Mouse (Mus musculus) lung, postnatal 4 days (tissue): ENCODE results near the gene Fbxo48.

ENCODE experiments used
- DNase-seq, 2 experiments: peaks; one replicate each; pipeline ENCODE4 v3.0.0; 2021

Gene Fbxo48

DNA sequence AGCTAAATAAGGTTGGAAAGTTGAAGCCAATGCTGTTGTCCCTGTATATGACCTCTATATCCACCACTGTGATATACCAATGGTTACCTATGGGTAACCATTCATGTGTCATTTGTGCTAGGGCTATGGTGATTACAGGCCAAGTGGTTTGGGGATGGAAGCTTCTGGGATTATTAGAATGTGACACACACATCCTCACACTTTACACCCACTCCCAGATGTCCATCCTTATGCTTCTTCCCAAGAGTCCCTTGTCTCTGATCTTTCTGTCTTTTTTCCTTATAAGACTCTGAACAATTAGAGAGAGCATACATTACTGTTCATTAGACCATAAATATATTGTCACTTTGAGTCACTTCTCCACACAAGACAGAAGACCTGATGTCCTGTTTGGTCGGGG lies 21.9 kb downstream of the Fbxo48 start:
- DNase-seq, result no peak

DNA sequence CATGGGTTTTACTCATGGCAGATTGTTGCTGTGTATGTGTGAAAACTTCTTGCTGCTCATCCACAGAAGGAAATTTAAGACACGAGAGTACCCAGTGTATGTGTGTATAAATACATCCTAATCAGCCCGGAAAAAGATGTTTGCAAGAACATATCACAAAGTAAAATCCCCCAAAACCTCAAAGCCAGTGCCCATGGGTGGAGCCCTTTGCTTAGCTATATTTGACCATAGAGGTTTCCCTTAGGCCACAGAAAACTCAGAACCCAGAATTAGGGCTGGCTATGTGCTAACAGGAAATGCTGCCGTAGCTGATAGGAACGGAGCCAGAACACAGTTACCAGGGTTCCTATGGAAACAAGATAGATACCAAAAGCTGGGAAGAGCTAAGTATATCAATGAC lies 25.8 kb downstream of the Fbxo48 start:
- peak; percentile 23 to 34 for DNase-seq

GRCm38 (mm10) chr11:16977611-16978010 lies 26.4 kb downstream of the Fbxo48 start:
- no peak for DNase-seq

DNA sequence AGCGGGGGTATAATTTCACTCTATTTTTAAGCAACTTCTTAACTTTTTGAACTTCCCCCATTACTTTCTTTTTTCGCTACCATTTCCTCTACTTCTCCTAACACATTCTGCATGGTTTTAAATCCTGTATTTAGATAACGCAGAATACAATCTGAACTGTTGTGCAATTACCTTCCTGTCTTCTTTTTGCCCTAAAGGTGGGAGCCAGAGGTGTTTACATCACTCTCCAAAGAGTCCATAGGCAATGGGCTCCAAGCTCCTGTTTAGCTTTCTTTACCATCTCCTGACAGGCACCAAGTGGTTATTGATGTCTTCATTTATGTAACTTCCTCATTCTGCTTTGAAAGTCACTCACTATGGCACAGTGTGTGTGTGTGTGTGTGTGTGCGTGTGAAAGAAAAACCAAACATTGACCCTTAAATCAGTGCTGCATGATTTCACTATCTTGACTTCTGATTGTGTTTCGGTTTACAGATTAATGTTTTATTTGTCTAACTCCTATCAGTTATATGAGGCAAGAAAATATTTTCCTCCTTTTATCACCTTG lies 27.1 kb downstream of the Fbxo48 start:
- no peak for DNase-seq

- no peak for DNase-seq
Measured at GRCm38 (mm10) chr11:16986550-16987187, 35.5 kb downstream of the Fbxo48 start.

DNA sequence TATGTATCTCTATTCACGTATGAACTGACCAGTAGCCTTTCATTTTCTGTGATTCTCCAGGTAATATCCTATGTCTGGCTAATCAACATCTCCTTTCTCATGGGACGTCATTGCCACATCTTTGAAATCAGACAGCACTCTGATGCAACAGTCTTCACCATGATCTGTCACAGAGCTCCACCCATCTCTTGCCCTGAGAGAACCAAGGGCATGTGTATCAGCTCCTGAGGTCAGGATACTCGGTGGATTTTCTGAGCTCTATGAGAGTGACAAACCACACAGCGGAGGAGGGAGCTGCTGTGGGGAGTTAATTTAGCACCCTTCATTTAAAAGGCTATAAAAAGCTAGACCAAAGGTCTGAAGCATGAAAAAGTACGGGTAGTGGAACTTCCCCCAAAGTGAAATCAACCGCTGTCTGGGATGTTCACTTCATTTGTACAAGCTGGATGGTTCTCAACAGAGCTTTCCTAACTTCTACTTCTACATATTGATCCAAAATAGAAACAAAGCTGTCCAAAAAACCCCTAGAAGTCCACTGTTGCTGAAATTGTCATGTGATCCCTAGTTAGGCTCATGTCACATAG lies 36.7 kb downstream of the Fbxo48 start:
- DNase-seq, result peak in 1 of 2 experiments; percentile 20

GRCm38 (mm10) chr11:16989885-16990284 lies 38.7 kb downstream of the Fbxo48 start:
- DNase-seq, result no peak

GRCm38 (mm10) chr11:16992880-16993279 lies 41.7 kb downstream of the Fbxo48 start:
- DNase-seq, result no peak

DNA sequence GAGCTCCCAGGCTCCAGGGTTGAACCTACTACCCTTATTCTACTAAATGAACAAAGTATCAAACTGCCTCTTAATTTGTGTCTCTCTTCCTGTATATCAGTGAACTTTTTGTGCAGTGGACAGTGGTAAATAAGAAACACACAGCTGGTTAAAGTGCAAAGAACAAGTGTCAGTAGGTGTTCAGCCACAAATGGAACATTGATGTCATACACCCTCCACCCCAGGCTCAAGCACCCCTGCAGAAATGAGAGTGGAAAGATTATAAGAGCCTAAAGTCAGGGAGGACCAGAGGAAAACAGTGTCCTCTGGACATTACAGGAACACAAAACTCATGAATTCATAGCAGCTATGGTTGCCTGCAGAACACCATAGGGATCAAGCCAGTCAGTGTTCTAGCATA lies 45.6 kb downstream of the Fbxo48 start:
- no peak for DNase-seq

GRCm38 (mm10) chr11:16997465-16997864 lies 46.3 kb downstream of the Fbxo48 start:
- DNase-seq, result no peak

DNA sequence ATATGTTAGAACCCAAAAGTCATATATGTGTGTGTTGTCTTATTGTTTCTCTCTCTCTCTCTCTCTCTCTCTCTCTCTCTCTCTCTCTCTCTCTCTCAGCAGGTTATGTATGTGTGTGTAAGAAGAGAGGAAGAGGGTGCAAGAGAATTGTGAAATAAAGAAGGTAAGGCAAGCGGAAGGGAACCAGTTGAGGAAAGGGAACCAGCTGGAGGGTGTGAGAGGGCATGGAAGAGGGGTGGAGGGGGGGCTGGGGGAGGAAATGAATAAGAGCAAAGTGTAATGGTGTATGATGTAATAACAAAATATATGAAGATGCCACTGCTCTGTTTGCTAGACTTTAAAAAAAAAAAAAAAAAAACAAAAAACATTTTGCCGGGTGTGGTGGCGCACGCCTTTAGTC lies 48.2 kb downstream of the Fbxo48 start:
- peak in 1 of 2 experiments; percentile 2 for DNase-seq

GRCm38 (mm10) chr11:16999933-17000332 lies 48.8 kb downstream of the Fbxo48 start:
- no peak for DNase-seq

DNA sequence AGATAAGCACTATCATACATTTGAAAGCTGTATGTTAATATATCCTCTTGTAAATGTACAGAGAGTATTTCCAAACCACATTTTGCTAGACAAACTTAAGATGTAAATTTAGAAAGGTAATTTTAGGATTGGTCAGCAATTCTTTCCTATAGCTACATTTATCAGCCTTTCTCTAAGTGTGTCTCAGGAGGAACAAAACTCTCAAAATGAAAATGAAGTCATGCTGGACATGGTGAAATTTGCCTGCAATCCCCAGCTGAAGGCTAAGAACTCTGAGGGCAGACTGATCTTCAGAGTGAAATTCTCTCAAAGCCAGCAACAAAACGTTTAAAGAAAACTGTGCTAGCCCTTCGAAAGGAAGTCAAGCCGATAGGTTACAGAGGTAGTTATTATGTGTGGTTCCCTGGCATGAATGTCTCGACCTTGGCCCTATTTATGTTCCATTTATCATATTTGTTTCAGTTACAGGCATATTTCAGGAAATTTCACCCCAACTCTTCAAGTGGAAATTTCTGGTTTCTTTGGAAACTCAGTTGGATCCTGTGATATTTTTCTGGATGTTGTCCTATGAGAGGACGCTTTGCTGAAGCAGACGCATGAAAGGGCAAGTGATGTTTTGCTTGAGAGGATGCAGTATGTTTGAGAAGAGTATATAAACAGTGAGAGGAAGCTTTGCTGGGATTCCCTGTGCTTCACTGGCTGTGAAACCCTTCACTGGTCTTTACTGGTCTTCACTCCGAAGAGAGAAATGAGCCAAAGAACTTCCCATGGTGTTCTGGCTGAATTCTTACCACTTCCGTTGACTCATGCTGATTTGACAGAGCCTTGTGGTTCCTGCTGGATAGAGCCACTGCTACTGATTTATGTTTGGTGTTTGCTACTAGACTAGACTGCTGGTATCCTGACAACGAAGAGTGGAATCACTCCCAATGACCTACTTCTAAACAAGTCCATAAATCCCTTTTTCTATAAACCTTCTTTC lies 49.5 kb downstream of the Fbxo48 start:
- peak in 1 of 2 experiments; percentile 3 for DNase-seq

DNA sequence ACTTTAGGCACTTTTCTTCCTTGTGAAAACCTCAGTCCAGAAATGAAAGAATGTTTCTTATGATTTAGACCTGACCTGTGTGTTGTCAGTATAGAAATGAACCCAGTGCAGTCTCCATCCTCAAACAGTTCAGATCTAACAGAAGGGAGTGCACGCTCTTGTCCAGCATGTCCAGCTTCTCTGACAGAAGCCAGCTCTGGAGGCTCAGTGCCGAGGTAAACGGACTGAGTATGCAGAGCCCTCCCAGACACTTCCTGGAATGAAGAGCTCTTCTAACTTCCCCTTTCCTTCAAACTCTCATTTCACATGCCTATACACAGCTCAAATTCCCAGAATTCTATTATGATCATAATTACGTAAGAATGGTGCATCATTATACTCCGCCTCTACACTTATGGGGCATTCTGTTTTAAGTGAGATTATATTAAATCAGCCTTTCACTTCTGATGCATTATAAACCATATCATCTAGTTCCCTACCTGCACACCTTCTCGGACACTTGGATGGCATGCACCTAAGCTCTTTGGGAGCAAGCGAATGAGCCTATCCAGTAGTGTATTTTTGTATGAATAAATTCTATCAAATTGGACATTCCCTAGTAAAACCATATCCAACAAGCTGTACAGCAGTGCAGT lies 51.7 kb downstream of the Fbxo48 start:
- peak in 1 of 2 experiments; percentile 6 for DNase-seq

DNA sequence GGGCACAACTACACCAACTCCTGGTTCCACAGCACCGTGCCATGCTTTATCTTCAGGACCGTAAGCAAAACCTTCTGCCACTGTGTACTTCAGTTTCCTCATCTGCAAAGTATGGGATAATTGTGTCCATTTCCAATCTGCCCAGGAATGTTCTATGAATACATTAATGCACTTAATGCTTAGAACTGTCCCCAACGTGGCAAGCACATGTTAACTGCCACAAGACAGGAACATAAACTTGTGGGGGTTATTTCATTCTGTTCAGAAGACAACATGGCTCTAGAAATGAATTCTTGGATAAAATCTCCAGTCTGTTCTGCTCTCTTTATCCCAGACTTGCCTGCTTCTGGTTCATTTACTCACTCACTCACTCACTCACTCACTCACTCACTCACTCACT lies 52.6 kb downstream of the Fbxo48 start:
- DNase-seq, result no peak
